Mouse (Mus musculus) bone marrow macrophage, adult 2 months (primary cell): Measurements from ENCODE around the gene Adig.

Experiments
- CTCF ChIP-seq: IDR thresholded peaks from 2 replicates; pipeline ENCODE4 v1.5.1; 2012; ENCODE audit warnings: low read depth, mild to moderate bottlenecking, low read length, moderate library complexity
- POLR2A ChIP-seq: IDR thresholded peaks from 2 replicates; pipeline ENCODE4 v1.6.1; 2012; ENCODE audit warnings: mild to moderate bottlenecking, low read depth, low read length, borderline replicate concordance

DNA sequence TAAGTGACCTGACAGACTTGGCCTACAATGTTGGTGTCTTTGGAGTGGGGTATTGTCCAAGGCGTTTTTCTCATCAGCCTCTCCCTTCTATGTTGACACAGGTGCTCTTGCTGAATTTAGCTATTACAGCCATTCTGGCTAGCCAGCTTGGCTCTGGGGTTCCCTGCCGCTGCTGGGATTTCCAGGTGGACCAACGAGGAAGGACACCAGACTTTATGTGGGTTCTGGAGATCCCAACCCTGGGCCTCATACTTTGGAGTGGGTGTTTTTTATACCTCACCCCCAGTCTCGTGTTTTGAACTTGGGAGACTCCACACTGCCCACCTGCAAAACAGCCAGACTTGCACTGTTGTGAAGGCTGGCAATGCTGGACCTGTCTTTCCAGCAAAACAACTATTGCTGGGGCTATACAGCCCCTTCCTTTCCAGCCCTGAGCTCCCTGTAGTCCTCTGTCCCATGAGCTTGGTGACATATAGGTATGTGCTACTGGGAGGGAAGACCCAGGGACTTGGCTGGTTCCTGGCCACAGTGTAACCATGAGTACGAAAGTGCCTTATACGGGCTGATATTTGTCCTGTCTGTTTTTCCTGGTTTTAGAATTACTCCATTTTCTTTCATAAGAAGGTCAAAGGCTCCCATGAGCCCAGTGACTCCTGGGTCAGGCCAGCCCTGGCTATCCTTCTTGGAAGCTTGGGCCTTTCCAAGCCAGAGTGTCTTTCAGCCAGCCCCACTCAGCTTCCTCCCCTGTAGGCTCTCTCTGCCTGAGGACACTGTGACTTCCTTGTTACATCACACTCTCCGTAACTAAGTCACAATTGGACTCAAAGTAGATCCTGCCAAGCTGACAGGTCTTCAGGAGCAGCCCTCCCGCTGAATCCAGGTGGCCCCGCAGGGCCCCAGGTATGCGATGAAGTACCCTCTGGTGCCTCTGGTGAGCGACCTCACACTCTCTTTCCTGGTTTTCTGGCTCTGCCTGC is at the start of gene Adig:
- TF ChIP-seq CTCF (no peak), POLR2A (no peak)
